Mouse (Mus musculus) spleen, adult 2 months (tissue): ENCODE results near the gene Nol11.

Source experiments
- CTCF ChIP-seq: fragments of 200-500 bp; IDR thresholded peaks from 2 replicates; pipeline ENCODE4 v1.5.1; 2011; ENCODE audit warnings: mild to moderate bottlenecking, inconsistent platforms; ENCODE audit not compliant: insufficient read depth, insufficient read length, insufficient replicate concordance; ENCODE audit errors: extremely low read depth
- POLR2A ChIP-seq: fragments of 200-500 bp; IDR thresholded peaks from 2 replicates; pipeline ENCODE4 v1.6.1; 2011; ENCODE audit warnings: low read depth, low read length, inconsistent platforms

DNA sequence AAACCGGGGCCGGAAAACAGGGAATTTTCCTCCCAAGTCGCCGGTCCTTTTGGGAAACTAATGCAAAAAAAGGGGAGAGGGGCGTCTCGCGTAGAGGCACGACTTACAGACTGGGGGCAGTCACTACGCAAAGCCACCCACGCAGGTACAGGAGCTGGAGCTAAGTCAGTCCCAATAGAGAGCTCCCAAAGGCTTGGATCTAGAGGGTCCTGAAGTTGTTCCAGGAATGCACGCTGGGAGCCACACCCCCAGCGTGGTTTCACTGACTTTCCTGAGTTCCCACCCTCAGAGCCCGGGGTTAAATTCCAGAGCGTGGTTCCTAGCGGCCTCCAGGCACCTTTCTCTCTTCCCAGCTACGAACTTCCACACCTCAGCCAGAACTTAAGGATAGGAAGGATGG, 56.8 kb downstream of the Nol11 start:
- TF ChIP-seq POLR2A: no peak
- no peak for TF ChIP-seq CTCF
